Mouse (Mus musculus) embryonic facial prominence, embryonic 14.5 days (tissue): ENCODE measurements around the gene Hoxd3. TPM values are rescaled to one million over a fixed set of nuclear protein-coding genes. Genes with fewer than 3 reads are reported as not detected.

ENCODE experiments used
- ATAC-seq: fragments of 200-750 bp; cut with Nextera tagmentation; 2 replicates; pipeline ENCODE4 v1.8.0; 2017; ENCODE audit warnings: low read depth, moderate number of reproducible peaks, moderate TSS enrichment
- DNase-seq: peaks from one replicate; pipeline ENCODE4 v3.0.0-alpha.2; 2015; ENCODE audit warnings: low spot score
- H3K27ac ChIP-seq: fragments of 300-500 bp; sonication (generic); replicated peaks from 2 replicates; pipeline ENCODE4 v1.5.1; 2014; ENCODE audit warnings: low read depth, mild to moderate bottlenecking, low read length, moderate library complexity
- H3K27me3 ChIP-seq: fragments of 300-500 bp; sonication (generic); replicated peaks from 2 replicates; pipeline ENCODE4 v1.6.1; 2014; ENCODE audit warnings: low read length; ENCODE audit not compliant: control insufficient read depth, insufficient read depth
- H3K36me3 ChIP-seq: fragments of 300-500 bp; sonication (generic); 2 replicates; pipeline ENCODE4 v1.6.1; 2014; ENCODE audit warnings: low read length, mixed read lengths; ENCODE audit not compliant: control insufficient read depth, insufficient read depth
- H3K4me1 ChIP-seq: fragments of 300-500 bp; sonication (generic); 2 replicates; pipeline ENCODE4 v1.6.1; 2014; ENCODE audit warnings: antibody characterized with exemption, low read length; ENCODE audit not compliant: control insufficient read depth, insufficient read depth
- H3K4me2 ChIP-seq: fragments of 300-500 bp; sonication (generic); 2 replicates; pipeline ENCODE4 v1.6.1; 2014; ENCODE audit warnings: low read depth, mild to moderate bottlenecking, low read length, moderate library complexity, mixed read lengths
- H3K4me3 ChIP-seq: fragments of 300-500 bp; sonication (generic); 2 replicates; pipeline ENCODE4 v1.5.1; 2014; ENCODE audit warnings: low read depth, mild to moderate bottlenecking, low read length
- H3K9ac ChIP-seq: fragments of 300-500 bp; sonication (generic); 2 replicates; pipeline ENCODE4 v1.6.1; 2014; ENCODE audit warnings: low read depth, mild to moderate bottlenecking, low read length, moderate library complexity, mixed read lengths
- H3K9me3 ChIP-seq: fragments of 300-500 bp; sonication (generic); 2 replicates; pipeline ENCODE4 v1.6.1; 2016; ENCODE audit warnings: low read length; ENCODE audit not compliant: control insufficient read depth
- WGBS: fragments of 180-500 bp; shearing (Covaris S2); extraction: QIAGEN DNeasy Blood & Tissue Kit; methylation state at CpG from one replicate; pipeline ENCODE4 v1.1.7; 2014; 5-methylcytosine and 5-hydroxymethylcytosine counted together
- polyA plus RNA-seq: library from polyadenylated mRNA; unstranded; fragments of >200 nt; fragmentation: Nextera tagmentation; extraction: Ambion mirVana; gene quantifications from 2 replicates; pipeline ENCODE4 v1.2.1, GENCODE M21; 2014

Hoxd3 gene
- polyA plus RNA-seq, 1 experiment from 2014 or later = 3.8 TPM

DNA sequence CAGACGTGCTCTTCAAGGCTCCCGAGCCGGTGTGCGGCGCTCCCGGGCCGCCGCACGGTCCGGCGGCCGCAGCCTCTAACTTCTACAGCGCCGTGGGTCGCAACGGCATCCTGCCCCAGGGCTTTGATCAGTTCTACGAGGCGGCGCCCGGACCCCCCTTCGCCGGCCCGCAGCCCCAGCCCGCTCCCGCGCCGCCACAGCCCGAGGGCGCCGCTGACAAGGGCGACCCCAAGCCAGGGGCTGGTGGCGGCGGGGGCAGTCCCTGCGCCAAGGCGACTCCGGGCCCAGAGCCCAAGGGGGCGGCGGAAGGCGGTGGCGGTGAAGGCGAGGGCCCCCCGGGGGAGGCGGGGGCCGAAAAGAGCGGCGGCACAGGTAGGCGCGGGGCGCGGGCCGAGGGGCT lies 28.9 kb upstream of the Hoxd3 start:
- no peak overlapping the region for H3K9ac ChIP-seq
- H3K27me3 ChIP-seq = peaks cover 99% of the 10 kb centered on the region

GRCm38 (mm10) chr2:74683471-74683951 lies 28.2 kb upstream of the Hoxd3 start:
- no peaks in the 10 kb centered on the region for H3K9me3 ChIP-seq
- 2% methylated on average over 18 of the region's 18 CpGs for WGBS
- ATAC-seq (no peak), DNase-seq (no peak)
- peaks cover 99% of the 10 kb centered on the region for H3K27me3 ChIP-seq
- H3K36me3 ChIP-seq = no peaks in the 10 kb centered on the region
- 0 out of 2 replicates have a peak, but pooled peaks cover 4% of the 10 kb centered on the region for H3K4me1 ChIP-seq
- no peak overlapping the region for H3K27ac ChIP-seq
- H3K4me2 ChIP-seq = no peak overlapping the region
- H3K9ac ChIP-seq = no peak overlapping the region
- no peak overlapping the region for H3K4me3 ChIP-seq

More for the DNA sequence above, 28.9 kb upstream of the Hoxd3 start:
- Histone ChIP-seq H3K27ac (no peak overlapping the region), H3K4me2 (peak overlapping the region; percentile 46), H3K9me3 (no peaks in the 10 kb centered on the region), H3K4me3 (peak overlapping the region; percentile 28), H3K4me1 (0 out of 2 replicates have a peak, but pooled peaks cover 4% of the 10 kb centered on the region), H3K36me3 (no peaks in the 10 kb centered on the region)
- ATAC-seq = no peak
- WGBS = 1% methylated on average over 25 of the region's 51 CpGs
- DNase-seq = no peak

DNA sequence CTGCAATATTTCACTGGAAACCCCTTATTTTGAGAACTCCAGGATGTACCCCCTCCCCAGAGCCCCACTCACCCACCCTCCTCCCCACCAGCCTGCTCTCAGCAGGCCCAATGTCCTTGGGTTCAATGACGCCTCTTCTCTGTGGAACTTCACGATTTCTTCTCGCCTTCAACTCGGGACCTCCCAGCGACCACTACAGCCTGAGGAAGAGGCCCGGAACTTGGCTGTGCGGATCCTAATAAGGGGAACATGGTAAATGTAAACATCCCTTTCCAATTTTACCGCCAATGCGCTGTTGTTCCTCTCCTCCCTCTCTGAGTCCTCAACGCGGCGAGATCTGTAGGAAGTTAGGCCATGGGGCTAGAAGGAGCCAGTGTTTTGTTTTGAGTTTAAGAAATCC lies 27.6 kb upstream of the Hoxd3 start:
- 0 out of 2 replicates have a peak, but pooled peaks cover 4% of the 10 kb centered on the region for H3K4me1 ChIP-seq
- no peak overlapping the region for H3K4me3 ChIP-seq
- H3K9me3 ChIP-seq = no peaks in the 10 kb centered on the region
- H3K36me3 ChIP-seq = no peaks in the 10 kb centered on the region
- peaks cover 99% of the 10 kb centered on the region for H3K27me3 ChIP-seq
- DNase-seq (no peak), ATAC-seq (no peak)
- 1% methylated on average over 12 of the region's 12 CpGs for WGBS
- H3K4me2 ChIP-seq = no peak overlapping the region
- H3K27ac ChIP-seq = no peak overlapping the region
- no peak overlapping the region for H3K9ac ChIP-seq

DNA sequence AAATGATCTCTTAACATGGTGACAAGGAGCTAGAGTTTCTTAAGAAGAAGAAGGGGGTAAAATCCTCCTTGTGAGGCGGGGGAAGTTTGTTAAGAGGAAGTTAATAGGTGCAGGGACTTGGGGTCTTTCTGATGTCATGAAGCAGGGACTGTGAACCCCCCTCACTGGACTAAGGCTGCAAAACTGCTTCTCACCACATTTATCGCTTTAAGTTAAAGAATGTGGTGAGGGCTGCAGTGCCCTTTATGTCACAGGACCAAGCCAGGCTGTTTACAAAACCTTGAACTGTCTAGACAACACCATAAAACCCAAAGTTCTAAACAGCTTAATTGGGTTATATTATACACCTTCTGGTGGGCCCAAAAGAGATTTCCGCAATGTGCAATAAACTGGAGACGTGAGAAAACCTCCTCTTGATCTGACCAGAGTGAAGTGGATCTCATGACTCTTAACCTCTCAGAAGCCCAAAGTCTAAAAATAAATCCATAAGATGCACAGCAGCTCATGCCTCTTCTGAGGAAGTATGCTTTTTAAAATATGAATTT lies 26.6 kb upstream of the Hoxd3 start:
- H3K9ac ChIP-seq = no peak overlapping the region
- no peaks in the 10 kb centered on the region for H3K36me3 ChIP-seq
- H3K27ac ChIP-seq = no peak overlapping the region
- H3K4me3 ChIP-seq = no peak overlapping the region
- 0 out of 2 replicates have a peak, but pooled peaks cover 4% of the 10 kb centered on the region for H3K4me1 ChIP-seq
- 8% methylated on average over 4 of the region's 4 CpGs for WGBS
- H3K9me3 ChIP-seq = no peaks in the 10 kb centered on the region
- H3K4me2 ChIP-seq = no peak overlapping the region
- no peak for ATAC-seq
- peaks cover 99% of the 10 kb centered on the region for H3K27me3 ChIP-seq
- DNase-seq = no peak

- H3K4me3 ChIP-seq = no peak overlapping the region
- ATAC-seq = no peak
Observed at GRCm38 (mm10) chr2:74686301-74686987, 25.3 kb upstream of the Hoxd3 start.

GRCm38 (mm10) chr2:74686988-74687697 lies 24.6 kb upstream of the Hoxd3 start:
- 0 out of 2 replicates have a peak, but pooled peaks cover 4% of the 10 kb centered on the region for H3K4me1 ChIP-seq
- no peak overlapping the region for H3K27ac ChIP-seq
- WGBS = 1% methylated on average over 27 of the region's 27 CpGs
- H3K4me2 ChIP-seq = no peak overlapping the region
- no peak overlapping the region for H3K9ac ChIP-seq
- H3K9me3 ChIP-seq = no peaks in the 10 kb centered on the region
- H3K36me3 ChIP-seq = no peaks in the 10 kb centered on the region
- DNase-seq (no peak), ATAC-seq (no peak)
- H3K27me3 ChIP-seq = peaks cover 97% of the 10 kb centered on the region
- H3K4me3 ChIP-seq = no peak overlapping the region

More at GRCm38 (mm10) chr2:74686301-74686987, 25.3 kb upstream of the Hoxd3 start:
- H3K4me2 ChIP-seq = no peak overlapping the region
- H3K27ac ChIP-seq = no peak overlapping the region
- no peak overlapping the region for H3K9ac ChIP-seq
- no peaks in the 10 kb centered on the region for H3K9me3 ChIP-seq
- H3K36me3 ChIP-seq = no peaks in the 10 kb centered on the region
- H3K4me1 ChIP-seq = 0 out of 2 replicates have a peak, but pooled peaks cover 4% of the 10 kb centered on the region
- 5% methylated on average over 17 of the region's 17 CpGs for WGBS
- H3K27me3 ChIP-seq = peaks cover 97% of the 10 kb centered on the region
- DNase-seq = peak; percentile 89

GRCm38 (mm10) chr2:74687698-74688555 lies 23.8 kb upstream of the Hoxd3 start:
- no peak overlapping the region for H3K4me3 ChIP-seq
- H3K27me3 ChIP-seq = peaks cover 97% of the 10 kb centered on the region
- H3K27ac ChIP-seq = no peak overlapping the region
- DNase-seq (no peak), ATAC-seq (no peak)
- H3K9me3 ChIP-seq = no peaks in the 10 kb centered on the region
- 0 out of 2 replicates have a peak, but pooled peaks cover 1% of the 10 kb centered on the region for H3K4me1 ChIP-seq
- H3K4me2 ChIP-seq = no peak overlapping the region
- H3K36me3 ChIP-seq = no peaks in the 10 kb centered on the region
- H3K9ac ChIP-seq = no peak overlapping the region
- 1% methylated on average over 31 of the region's 31 CpGs for WGBS
